Mouse (Mus musculus): ENCODE results near the gene Cyp1a1. TPM values are rescaled to one million over a fixed set of nuclear protein-coding genes. Genes with fewer than 3 reads are reported as not detected.
A peak's percentile ranks its signal among the peaks of the same experiment; 100 is the strongest.

Cyp1a1 gene
- polyA plus RNA-seq, 1 experiment from 2014 or later: 0.66 TPM

DNA sequence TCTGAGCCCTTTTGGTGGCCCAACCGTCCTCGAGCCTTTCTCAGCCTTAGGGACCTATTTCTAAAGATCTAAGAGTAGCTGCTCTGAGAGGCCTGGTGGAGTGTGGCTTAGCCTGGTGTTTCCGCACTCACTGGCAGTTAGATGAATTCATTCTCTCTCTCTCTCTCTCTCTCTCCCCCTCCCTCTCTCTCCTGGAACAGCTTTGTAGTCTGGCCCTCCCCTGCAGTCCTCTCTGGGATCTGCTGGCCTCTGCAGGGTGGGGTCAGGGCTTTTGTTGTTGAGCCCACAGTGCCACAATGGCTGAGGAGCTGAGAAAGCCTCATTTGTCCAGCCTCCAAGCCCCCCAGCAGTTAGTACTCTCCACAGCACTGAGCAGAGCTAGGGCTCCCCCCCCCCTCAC lies 34.9 kb upstream of the Cyp1a1 start:
- Histone ChIP-seq H3K36me3 (ENCODE audit: control insufficient read depth, insufficient read depth, low read length) (no peaks in the 10 kb centered on the region), H3K9ac (ENCODE audit: low read depth, low read length) (no peak overlapping the region), H3K4me2 (no peak overlapping the region), H3K27me3 (replicated peaks; ENCODE audit: control insufficient read depth, insufficient read depth, low read length) (no peaks in the 10 kb centered on the region), H3K4me3 (ENCODE audit: low read depth, low read length) (no peak overlapping the region), H3K4me1 (replicated peaks; ENCODE audit: control insufficient read depth, insufficient read depth, low read length) (peaks cover 19% of the 10 kb centered on the region), H3K9me3 (ENCODE audit: control insufficient read depth, low read length) (no peaks in the 10 kb centered on the region), H3K27ac (ENCODE audit: low read depth, low read length) (no peak overlapping the region)
- DNase-seq (ENCODE audit: low spot score) (no peak), ATAC-seq (replicated peaks; ENCODE audit: low FRiP score) (no peak)
- WGBS: 67% methylated on average over 3 of the region's 3 CpGs

DNA sequence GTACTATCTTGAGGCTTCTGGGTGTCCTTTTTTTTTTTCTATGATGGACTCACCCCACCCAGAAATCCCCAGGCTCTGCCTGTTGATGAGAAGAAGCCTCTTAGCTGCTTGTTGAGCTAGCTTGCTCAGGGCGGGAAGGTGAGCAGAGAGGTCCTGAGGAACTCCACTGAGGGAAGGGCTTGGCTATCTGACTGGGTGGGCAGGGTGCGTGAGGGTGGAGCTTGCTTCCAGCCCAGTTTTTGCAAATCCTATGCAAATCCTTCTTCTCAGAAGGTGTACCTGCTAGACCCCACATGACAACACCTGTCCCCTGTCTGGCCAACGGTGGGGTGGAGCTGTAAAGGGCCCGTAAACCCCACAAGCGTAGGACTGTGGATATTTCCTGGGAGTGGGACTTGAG lies 34.4 kb upstream of the Cyp1a1 start, which contains the start of gene Csk:
Gene Csk (minus strand): TSS at position 349 of the 400 bp plus-strand sequence.
- no peak for DNase-seq (ENCODE audit: low spot score)
- H3K4me1 ChIP-seq (replicated peaks; ENCODE audit: control insufficient read depth, insufficient read depth, low read length): peaks cover 18% of the 10 kb centered on the region
- WGBS: 62% methylated on average over 5 of the region's 5 CpGs
- H3K4me2 ChIP-seq: no peak within 1 kb of the TSS
- no peaks in the 10 kb centered on the region for H3K36me3 ChIP-seq (ENCODE audit: control insufficient read depth, insufficient read depth, low read length)
- no peak for ATAC-seq (replicated peaks; ENCODE audit: low FRiP score)
- no peaks in the 10 kb centered on the region for H3K9me3 ChIP-seq (ENCODE audit: control insufficient read depth, low read length)
- H3K4me3 ChIP-seq (ENCODE audit: low read depth, low read length): no peak within 1 kb of the TSS
- H3K27me3 ChIP-seq (replicated peaks; ENCODE audit: control insufficient read depth, insufficient read depth, low read length): no peaks in the 10 kb centered on the region
- no peak within 1 kb of the TSS for H3K9ac ChIP-seq (ENCODE audit: low read depth, low read length)
- H3K27ac ChIP-seq (ENCODE audit: low read depth, low read length): no peak within 1 kb of the TSS

DNA sequence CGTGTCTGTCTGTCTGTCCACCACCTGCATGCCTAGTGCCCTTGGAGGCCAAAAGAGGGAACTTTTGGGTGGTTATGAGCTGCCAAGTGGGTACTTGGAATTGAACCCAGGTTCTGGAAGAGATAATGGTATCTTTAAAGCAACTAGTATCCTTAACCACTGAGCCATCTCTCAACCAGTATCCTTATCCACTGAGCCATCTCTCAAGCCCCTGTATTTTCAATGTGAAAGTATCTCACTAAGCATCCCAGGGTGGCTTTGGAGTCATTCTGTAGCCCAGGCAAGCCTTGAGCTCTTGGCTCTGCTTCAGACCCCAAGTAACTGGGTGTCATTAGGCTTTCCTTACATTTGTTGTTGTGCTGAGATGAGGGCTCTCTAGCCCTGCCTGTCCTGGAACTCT lies 32.8 kb upstream of the Cyp1a1 start:
- 89% methylated on average over 1 of the region's 1 CpGs for WGBS
- DNase-seq (ENCODE audit: low spot score): no peak
- Histone ChIP-seq H3K36me3 (ENCODE audit: control insufficient read depth, insufficient read depth, low read length) (no peaks in the 10 kb centered on the region), H3K9me3 (ENCODE audit: control insufficient read depth, low read length) (no peaks in the 10 kb centered on the region), H3K4me3 (ENCODE audit: low read depth, low read length) (no peak overlapping the region), H3K4me2 (no peak overlapping the region), H3K27me3 (replicated peaks; ENCODE audit: control insufficient read depth, insufficient read depth, low read length) (no peaks in the 10 kb centered on the region), H3K27ac (ENCODE audit: low read depth, low read length) (no peak overlapping the region), H3K4me1 (replicated peaks; ENCODE audit: control insufficient read depth, insufficient read depth, low read length) (peaks cover 18% of the 10 kb centered on the region), H3K9ac (ENCODE audit: low read depth, low read length) (no peak overlapping the region)
- no peak for ATAC-seq (replicated peaks; ENCODE audit: low FRiP score)

DNA sequence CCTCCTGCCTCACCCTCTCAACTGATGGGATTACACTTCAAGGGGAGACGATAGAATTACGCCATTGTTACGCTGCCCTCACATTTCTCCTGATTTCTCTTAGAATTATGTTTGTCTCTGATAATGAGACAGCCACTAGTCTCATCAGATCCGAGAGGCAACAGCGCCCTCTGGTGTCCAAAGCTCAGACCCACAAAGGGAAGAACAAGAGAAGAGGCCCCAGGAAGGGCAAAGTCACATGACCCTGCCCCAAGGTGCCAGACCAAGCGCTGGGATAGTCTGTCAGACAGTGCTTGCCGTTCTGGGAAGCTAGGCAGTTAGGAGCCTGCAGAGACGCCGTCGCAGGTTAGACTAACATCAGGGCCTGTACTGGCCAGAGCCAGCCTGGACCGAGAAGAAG lies 32.0 kb upstream of the Cyp1a1 start:
- Histone ChIP-seq H3K4me3 (ENCODE audit: low read depth, low read length) (no peak overlapping the region), H3K36me3 (ENCODE audit: control insufficient read depth, insufficient read depth, low read length) (no peaks in the 10 kb centered on the region), H3K4me2 (peak overlapping the region; percentile 51), H3K27me3 (replicated peaks; ENCODE audit: control insufficient read depth, insufficient read depth, low read length) (no peaks in the 10 kb centered on the region), H3K4me1 (replicated peaks; ENCODE audit: control insufficient read depth, insufficient read depth, low read length) (peaks cover 20% of the 10 kb centered on the region), H3K9ac (ENCODE audit: low read depth, low read length) (peak overlapping the region; percentile 7; the same call in 1 of the 2 replicates), H3K27ac (ENCODE audit: low read depth, low read length) (no peak overlapping the region), H3K9me3 (ENCODE audit: control insufficient read depth, low read length) (no peaks in the 10 kb centered on the region)
- DNase-seq (ENCODE audit: low spot score) (peak; percentile 93), ATAC-seq (replicated peaks; ENCODE audit: low FRiP score) (peak; percentile 62)
- WGBS: 4% methylated on average over 11 of the region's 11 CpGs

DNA sequence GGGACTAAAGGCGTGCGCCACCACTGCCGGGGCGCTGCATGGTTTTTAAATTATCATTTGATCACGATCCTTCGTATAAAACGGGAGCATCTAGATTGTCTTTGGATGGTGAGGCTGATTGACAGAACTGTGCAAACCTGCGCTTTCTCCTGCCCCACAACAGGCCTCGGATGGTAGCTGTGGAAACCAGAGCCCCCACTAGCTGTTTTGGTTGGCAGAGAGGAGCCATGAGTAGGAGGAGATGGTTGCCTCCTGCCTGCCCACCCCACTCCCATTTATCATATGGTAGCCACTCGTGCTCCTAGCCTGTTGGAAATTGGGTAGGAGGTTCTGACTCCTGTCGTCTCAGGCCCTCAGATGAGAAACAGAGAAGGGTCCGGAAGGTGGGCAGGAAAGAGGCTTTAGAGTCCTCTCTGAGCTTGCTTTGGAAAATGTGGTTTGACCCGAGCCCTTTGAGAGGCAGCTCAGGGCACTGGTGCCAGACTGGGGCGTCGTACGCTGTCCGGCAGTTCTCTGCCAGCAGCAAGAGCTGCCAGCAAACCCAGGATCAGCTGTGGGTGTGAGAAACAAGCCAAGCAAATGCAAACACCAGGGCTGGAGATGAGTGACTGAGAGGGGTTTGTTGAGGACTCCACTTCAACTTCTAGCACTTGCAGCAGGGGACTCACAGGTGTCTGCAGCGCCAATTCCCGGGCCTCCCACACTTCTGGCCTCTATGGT lies 30.9 kb upstream of the Cyp1a1 start:
- Histone ChIP-seq H3K27me3 (replicated peaks; ENCODE audit: control insufficient read depth, insufficient read depth, low read length) (no peaks in the 10 kb centered on the region), H3K4me2 (no peak overlapping the region), H3K9ac (ENCODE audit: low read depth, low read length) (no peak overlapping the region), H3K9me3 (ENCODE audit: control insufficient read depth, low read length) (no peaks in the 10 kb centered on the region), H3K4me3 (ENCODE audit: low read depth, low read length) (no peak overlapping the region), H3K36me3 (ENCODE audit: control insufficient read depth, insufficient read depth, low read length) (no peaks in the 10 kb centered on the region), H3K4me1 (replicated peaks; ENCODE audit: control insufficient read depth, insufficient read depth, low read length) (peaks cover 15% of the 10 kb centered on the region), H3K27ac (ENCODE audit: low read depth, low read length) (no peak overlapping the region)
- ATAC-seq (replicated peaks; ENCODE audit: low FRiP score) (no peak), DNase-seq (ENCODE audit: low spot score) (no peak)
- WGBS: 79% methylated on average over 19 of the region's 19 CpGs

DNA sequence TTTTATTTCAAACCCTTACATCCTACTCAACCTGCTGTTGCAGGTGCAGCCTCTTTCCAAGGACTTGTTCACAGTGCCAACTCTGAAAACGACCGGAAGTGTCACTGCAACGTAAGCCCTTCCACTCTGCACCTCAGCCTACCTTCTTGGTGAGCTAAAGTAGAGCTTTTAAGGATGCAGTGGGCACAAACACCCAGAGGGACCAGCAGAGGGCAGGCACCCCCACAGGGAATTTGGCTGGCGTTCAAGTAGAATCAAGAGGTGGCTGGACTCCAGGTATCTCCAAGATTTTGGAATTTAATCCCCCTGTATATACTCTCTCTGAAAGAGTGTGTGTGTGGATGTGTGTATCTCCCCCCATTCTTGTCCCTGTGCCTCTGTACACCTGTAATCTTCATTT lies 29.9 kb upstream of the Cyp1a1 start:
- no peak overlapping the region for H3K4me3 ChIP-seq (ENCODE audit: low read depth, low read length)
- H3K4me1 ChIP-seq (replicated peaks; ENCODE audit: control insufficient read depth, insufficient read depth, low read length): peaks cover 15% of the 10 kb centered on the region
- H3K9ac ChIP-seq (ENCODE audit: low read depth, low read length): no peak overlapping the region
- H3K27me3 ChIP-seq (replicated peaks; ENCODE audit: control insufficient read depth, insufficient read depth, low read length): no peaks in the 10 kb centered on the region
- no peaks in the 10 kb centered on the region for H3K36me3 ChIP-seq (ENCODE audit: control insufficient read depth, insufficient read depth, low read length)
- DNase-seq (ENCODE audit: low spot score): no peak
- H3K27ac ChIP-seq (ENCODE audit: low read depth, low read length): no peak overlapping the region
- ATAC-seq (replicated peaks; ENCODE audit: low FRiP score): no peak
- H3K4me2 ChIP-seq: no peak overlapping the region
- no peaks in the 10 kb centered on the region for H3K9me3 ChIP-seq (ENCODE audit: control insufficient read depth, low read length)
- 60% methylated on average over 4 of the region's 4 CpGs for WGBS

DNA sequence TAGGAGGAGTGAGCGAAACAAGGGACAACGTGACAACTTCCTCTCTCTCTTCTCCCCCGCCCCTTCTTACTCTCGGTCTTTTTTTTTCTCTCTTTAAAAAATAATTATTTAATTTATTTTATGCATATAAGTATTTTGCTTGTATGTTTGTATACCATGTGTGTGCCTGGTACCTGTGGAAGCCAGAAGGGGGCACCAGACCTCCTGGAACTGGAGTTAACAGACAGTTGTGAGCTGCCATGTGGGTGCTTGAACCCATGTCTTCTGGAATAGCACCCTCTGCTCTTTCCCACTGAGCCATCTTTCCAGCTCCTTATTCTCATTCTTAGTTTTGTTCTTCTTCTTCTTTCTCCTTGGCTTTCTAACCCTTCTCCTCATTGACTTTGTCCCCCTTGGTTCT lies 28.8 kb upstream of the Cyp1a1 start:
- DNase-seq (ENCODE audit: low spot score) (no peak), ATAC-seq (replicated peaks; ENCODE audit: low FRiP score) (no peak)
- Histone ChIP-seq H3K9me3 (ENCODE audit: control insufficient read depth, low read length) (no peaks in the 10 kb centered on the region), H3K9ac (ENCODE audit: low read depth, low read length) (no peak overlapping the region), H3K27me3 (replicated peaks; ENCODE audit: control insufficient read depth, insufficient read depth, low read length) (no peaks in the 10 kb centered on the region), H3K4me1 (replicated peaks; ENCODE audit: control insufficient read depth, insufficient read depth, low read length) (peaks cover 10% of the 10 kb centered on the region), H3K4me2 (no peak overlapping the region), H3K27ac (ENCODE audit: low read depth, low read length) (no peak overlapping the region), H3K4me3 (ENCODE audit: low read depth, low read length) (no peak overlapping the region), H3K36me3 (ENCODE audit: control insufficient read depth, insufficient read depth, low read length) (no peaks in the 10 kb centered on the region)
- WGBS: 80% methylated on average over 4 of the region's 4 CpGs

DNA sequence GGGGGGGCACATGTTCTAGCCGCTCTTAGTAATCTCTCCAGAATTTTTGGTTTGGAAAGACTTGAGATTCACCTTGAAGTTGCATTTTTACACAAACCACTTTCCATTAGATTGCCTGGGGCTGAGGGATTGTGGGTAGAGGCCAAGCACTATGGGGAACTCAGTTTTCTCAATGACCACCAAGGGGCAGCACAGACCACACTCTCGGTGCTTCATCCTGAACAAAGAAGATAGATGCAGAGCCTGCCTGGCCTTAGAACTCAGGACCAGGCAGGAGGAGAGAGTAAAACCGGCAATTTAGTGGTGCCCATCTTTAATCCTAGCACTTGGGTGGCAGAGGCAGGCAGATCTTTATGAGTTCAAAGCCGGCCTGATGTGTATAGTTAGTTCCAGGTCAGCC lies 28.0 kb upstream of the Cyp1a1 start:
- Histone ChIP-seq H3K27ac (ENCODE audit: low read depth, low read length) (no peak overlapping the region), H3K9ac (ENCODE audit: low read depth, low read length) (no peak overlapping the region), H3K4me1 (replicated peaks; ENCODE audit: control insufficient read depth, insufficient read depth, low read length) (peaks cover 10% of the 10 kb centered on the region), H3K36me3 (ENCODE audit: control insufficient read depth, insufficient read depth, low read length) (no peaks in the 10 kb centered on the region), H3K27me3 (replicated peaks; ENCODE audit: control insufficient read depth, insufficient read depth, low read length) (no peaks in the 10 kb centered on the region), H3K4me2 (no peak overlapping the region), H3K4me3 (ENCODE audit: low read depth, low read length) (no peak overlapping the region), H3K9me3 (ENCODE audit: control insufficient read depth, low read length) (no peaks in the 10 kb centered on the region)
- ATAC-seq (replicated peaks; ENCODE audit: low FRiP score) (peak; percentile 76), DNase-seq (ENCODE audit: low spot score) (no peak)
- WGBS: 13% methylated on average over 4 of the region's 4 CpGs

DNA sequence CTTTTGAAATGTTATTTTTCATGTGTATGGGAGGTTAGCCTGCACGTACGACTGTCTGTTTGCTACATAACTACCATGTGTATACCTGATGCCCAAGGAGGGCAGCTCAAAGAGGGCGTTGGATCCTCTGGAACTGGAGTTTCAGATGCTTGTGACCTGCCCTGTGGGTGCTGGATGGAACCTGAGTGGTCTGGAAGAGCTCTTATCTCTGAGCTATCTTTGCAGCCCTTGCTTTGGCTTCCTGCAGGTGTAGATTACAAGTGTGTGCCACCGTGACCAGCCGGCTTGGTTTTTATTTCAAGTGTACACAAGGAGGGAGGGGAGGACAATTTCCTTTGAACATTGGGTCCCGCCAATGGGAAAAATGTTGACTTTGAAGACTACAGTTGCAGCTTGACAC lies 27.2 kb upstream of the Cyp1a1 start:
- Histone ChIP-seq H3K9ac (ENCODE audit: low read depth, low read length) (peak overlapping the region; percentile 23; the same call in 1 of the 2 replicates), H3K27ac (ENCODE audit: low read depth, low read length) (no peak overlapping the region), H3K27me3 (replicated peaks; ENCODE audit: control insufficient read depth, insufficient read depth, low read length) (no peaks in the 10 kb centered on the region), H3K4me3 (ENCODE audit: low read depth, low read length) (no peak overlapping the region), H3K4me2 (0 out of 2 replicates have a peak overlapping the region, but pooled peaks have one; percentile 25), H3K4me1 (replicated peaks; ENCODE audit: control insufficient read depth, insufficient read depth, low read length) (peaks cover 10% of the 10 kb centered on the region), H3K36me3 (ENCODE audit: control insufficient read depth, insufficient read depth, low read length) (no peaks in the 10 kb centered on the region), H3K9me3 (ENCODE audit: control insufficient read depth, low read length) (no peaks in the 10 kb centered on the region)
- WGBS: 45% methylated on average over 6 of the region's 6 CpGs
- ATAC-seq (replicated peaks; ENCODE audit: low FRiP score) (peak; percentile 72), DNase-seq (ENCODE audit: low spot score) (no peak)
